Mouse (Mus musculus): ENCODE results near the gene 9930022D16Rik. TPM values are rescaled to one million over a fixed set of nuclear protein-coding genes. Genes with fewer than 3 reads are reported as not detected.

The 9930022D16Rik gene
- polyA plus RNA-seq, 1 experiment = not detected

GRCm38 (mm10) chr11:109410197-109410980 lies 3.3 kb upstream of the 9930022D16Rik start:
- DNase-seq (ENCODE audit: low read depth, low spot score) = no peak
- WGBS = 74% methylated on average over 15 of the region's 15 CpGs

GRCm38 (mm10) chr11:109414802-109415201 lies 1.1 kb downstream of the 9930022D16Rik start:
- DNase-seq (ENCODE audit: low read depth, low spot score) = no peak
- WGBS = 88% methylated on average over 5 of the region's 5 CpGs

- WGBS = 24% methylated on average over 8 of the region's 8 CpGs
- DNase-seq (ENCODE audit: low read depth, low spot score) = no peak
These were observed 3.1 kb downstream of the 9930022D16Rik start for GRCm38 (mm10) chr11:109416709-109417420.

DNA sequence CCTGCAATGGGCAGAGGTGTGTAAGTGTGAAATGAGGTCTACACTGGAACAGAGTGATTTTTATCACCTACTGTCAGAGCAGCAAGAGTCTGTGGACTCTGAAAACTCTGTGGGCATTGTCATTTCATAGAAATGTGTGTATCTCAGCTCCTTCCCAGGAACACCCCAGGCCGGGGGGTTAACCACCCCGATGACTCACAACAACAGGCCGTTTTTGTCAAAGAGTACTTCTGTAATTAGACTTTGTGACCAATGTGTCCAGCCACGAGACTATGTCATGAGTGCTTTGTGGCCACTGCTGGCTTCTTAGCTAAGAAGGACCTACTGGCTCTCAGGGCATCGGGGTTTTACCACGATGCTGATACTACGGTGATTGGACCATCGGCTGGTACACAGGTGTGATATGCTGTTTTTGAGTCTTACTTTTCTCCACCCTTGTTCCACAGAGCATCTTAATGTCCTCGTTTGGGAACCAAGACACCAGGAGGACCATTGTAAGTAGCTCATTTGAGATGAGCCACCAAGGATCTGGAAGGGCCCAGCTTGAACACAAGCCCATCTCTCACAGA lies 3.8 kb downstream of the 9930022D16Rik start:
- DNase-seq (ENCODE audit: low read depth, low spot score) = no peak
- WGBS = 64% methylated on average over 9 of the region's 9 CpGs

DNA sequence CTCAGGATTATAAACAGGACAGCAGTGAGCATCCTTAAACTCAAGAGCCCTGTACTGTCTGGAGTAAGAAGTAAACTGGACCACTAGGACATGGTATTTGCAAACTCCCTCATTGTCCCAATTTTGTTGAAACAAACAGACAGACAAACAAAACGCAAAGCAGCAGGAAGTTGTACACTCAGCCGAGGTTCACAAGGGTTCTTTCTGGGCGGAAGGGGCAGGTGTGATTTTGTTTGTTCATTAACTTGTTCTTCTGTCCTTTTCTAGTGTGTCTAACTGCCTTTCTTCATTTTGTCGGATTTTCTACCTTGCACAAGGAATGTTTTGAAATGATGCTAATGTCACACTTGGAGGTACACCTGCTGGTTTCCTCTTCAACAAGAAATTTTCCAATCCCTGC lies 5.7 kb downstream of the 9930022D16Rik start:
- WGBS = 20% methylated on average over 4 of the region's 4 CpGs
- DNase-seq (ENCODE audit: low read depth, low spot score) = no peak

DNA sequence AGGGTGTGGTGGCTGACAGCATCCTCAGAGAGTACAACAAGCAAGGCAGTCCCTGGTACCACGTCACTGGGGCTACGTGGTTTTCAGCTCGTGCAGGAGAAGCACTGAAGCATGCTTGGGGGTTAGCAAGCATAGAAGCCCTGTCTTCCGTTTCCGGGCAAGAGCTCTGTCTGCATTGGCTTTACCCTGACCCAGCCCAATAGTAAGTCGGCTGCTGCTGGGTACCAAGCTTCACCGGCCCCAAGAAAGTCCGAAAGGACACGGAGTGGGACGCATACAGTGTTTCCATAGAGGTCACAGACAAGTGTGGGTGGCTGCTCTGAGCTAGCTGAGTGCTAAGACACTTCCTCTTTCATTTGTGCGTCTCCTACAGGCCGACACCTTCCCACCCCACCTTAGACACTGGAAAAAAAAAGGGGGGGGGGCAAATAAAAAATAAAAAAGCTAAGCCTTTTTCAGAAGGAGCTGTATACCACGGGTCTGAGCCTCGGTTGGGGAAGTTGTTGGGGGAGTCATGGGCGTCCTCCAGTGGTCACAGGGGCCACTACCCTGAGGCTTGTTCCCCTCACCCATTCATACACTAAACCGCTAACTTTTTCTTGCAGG lies 6.3 kb downstream of the 9930022D16Rik start:
- WGBS = 38% methylated on average over 16 of the region's 16 CpGs
- no peak for DNase-seq (ENCODE audit: low read depth, low spot score)

GRCm38 (mm10) chr11:109420567-109420962 lies 6.8 kb downstream of the 9930022D16Rik start:
- DNase-seq (ENCODE audit: low read depth, low spot score) = no peak
- WGBS = 86% methylated on average over 14 of the region's 14 CpGs

GRCm38 (mm10) chr11:109421205-109421604 lies 7.5 kb downstream of the 9930022D16Rik start:
- DNase-seq (ENCODE audit: low read depth, low spot score) = no peak
- WGBS = 71% methylated on average over 5 of the region's 5 CpGs

GRCm38 (mm10) chr11:109422263-109422662 lies 8.5 kb downstream of the 9930022D16Rik start:
- 99% methylated on average over 4 of the region's 4 CpGs for WGBS
- no peak for DNase-seq (ENCODE audit: low read depth, low spot score)

DNA sequence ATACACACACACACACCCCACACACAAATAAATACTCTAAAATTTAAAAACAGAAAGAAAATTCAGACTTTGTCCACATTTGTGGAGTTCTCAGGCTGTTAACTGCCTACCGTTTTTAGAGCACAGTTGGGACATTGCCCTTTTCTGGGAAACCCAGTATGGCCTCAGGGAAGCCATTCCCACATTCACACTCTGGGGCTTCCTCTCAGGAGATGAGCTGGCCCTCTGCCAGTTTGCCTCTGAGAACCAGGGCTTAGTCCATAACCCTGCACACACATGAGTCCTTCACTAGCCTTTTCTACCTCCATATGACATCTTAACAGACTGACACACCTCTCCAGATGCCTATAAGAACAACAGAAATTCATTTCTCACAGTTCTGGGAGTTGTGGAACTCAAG lies 9.6 kb downstream of the 9930022D16Rik start:
- 31% methylated on average over 1 of the region's 1 CpGs for WGBS
- no peak for DNase-seq (ENCODE audit: low read depth, low spot score)

DNA sequence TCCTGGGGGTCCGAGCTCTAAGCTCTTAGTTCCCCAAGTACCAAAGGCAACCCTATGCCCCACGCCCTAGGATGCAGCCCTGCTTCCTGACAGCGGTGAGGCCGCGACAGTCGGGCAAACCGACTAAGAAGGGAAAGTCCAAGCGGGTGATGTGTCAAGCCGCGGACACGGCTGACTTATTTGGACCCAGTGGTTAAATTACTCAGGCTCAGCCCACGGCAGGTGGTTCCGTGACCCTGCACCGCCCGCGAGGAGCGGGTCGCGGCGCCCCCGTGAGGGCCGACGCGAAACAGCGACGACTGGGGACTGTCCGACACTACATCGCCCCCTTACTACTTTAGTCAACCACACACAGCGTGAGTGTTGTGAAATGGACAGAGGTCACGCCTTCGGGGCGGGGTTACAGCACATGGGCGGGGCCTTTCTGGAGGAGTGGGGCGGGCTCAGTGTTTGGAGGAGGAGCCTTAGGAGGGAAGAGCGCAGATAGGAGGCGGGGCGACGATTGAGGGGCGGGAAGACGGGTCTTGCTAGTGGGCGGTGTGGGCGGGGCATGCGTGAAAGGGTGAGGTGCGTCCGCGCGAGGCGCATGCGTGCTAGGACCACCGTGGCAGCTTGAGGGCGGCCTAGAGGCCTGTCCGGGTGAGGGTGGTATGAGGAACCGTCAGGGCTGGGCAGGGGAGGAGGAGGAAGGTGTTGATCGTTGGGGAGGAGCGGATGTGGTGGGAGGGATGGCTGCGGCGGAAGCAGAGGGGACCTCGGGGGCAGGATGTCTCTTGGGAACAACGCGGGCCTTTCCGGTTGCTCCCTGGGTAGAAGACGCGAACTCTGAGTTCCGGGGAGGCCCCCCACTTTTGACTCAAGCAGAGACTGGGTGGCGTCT lies 11.9 kb downstream of the 9930022D16Rik start, which contains the start of gene Amz2:
Gene Amz2, plus strand, starts transcription at position 555 of the 880 bp plus-strand sequence.
- peak; percentile 96 for DNase-seq (ENCODE audit: low read depth, low spot score)
- under 1% methylated on average over 65 of the region's 65 CpGs for WGBS

DNA sequence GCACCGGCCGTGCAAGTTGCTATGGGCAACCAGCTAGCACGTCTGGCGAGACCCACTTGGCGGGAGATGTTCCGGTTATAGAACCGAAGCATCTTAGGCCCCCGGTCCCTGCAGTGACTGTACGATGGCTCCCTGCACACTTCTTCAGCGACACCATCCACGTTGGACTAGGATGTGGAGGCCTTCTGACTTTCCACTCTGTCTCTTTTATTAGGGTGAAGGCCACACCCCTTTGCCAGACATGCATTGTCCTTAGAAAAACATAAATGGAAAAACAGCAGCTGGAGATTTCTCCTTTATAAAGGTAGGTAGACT lies 12.5 kb downstream of the 9930022D16Rik start:
- WGBS = under 1% methylated on average over 11 of the region's 11 CpGs
- no peak for DNase-seq (ENCODE audit: low read depth, low spot score)

DNA sequence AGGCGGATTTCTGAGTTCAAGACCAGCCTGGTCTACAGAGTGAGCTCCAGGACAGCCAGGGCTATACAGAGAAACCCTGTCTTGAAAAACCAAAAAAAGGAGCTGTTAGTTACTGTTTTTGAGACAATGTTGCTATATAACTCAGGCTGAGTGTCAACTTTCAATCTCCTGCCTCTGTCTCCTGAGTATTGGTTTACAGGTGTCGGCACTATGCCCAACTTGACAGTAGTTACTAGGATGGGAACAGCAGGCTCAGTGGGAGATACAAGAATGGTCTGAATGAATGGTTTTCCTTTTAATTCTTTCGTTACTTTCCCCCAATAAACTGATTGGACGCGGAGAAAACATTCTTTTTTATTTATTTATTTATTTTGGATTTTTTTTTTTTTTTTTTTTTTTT lies 13.6 kb downstream of the 9930022D16Rik start:
- DNase-seq (ENCODE audit: low read depth, low spot score) = no peak
- WGBS = 96% methylated on average over 5 of the region's 5 CpGs

- 85% methylated on average over 16 of the region's 16 CpGs for WGBS
- DNase-seq (ENCODE audit: low read depth, low spot score) = no peak
These were observed 20.6 kb downstream of the 9930022D16Rik start for GRCm38 (mm10) chr11:109434233-109434798.

DNA sequence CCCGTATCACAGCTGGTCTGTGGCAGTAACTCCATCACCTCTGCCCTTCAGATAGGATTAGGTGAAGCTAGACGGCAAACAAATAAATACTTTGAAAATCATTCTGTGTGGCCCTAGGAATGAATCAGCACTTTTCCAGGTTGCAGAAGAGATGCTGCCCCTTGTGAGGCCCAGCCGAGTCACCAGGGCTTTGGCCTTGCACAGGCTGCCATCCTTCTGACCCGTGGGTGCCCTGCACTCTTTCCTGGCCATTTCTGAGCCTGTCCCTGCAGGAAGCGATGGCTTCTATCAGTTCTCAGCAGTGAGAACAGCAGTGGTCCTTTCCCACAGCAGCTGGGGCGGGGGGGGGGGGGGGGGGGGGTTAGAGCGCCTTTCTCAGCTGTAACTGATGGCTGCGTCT lies 23.2 kb downstream of the 9930022D16Rik start:
- 80% methylated on average over 8 of the region's 8 CpGs for WGBS
- no peak for DNase-seq (ENCODE audit: low read depth, low spot score)

DNA sequence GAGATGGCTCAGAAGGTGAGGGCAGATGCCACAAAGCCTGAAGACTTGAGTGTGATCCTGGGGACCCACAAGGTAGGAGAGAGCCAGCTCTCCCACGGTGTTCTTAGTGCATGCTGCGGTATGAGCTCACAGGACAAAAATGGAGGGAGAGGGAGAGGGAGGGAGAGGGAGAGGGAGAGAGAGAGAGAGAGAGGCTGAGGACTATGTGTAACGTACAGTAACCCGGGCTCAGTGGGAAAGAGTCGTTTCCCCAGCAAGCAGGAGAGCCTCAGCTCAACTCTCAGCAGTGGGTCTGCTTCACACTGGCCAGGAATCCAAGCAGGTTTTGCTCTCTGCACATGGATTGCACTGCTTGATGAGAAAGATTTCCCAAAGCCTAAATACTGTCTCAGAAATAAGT lies 25.5 kb downstream of the 9930022D16Rik start:
- 21% methylated on average over 5 of the region's 5 CpGs for WGBS

GRCm38 (mm10) chr11:109439829-109440340 lies 26.2 kb downstream of the 9930022D16Rik start:
- under 1% methylated on average over 32 of the region's 32 CpGs for WGBS
- DNase-seq (ENCODE audit: low read depth, low spot score) = no peak

More for the DNA sequence above, 25.5 kb downstream of the 9930022D16Rik start:
- DNase-seq (ENCODE audit: low read depth, low spot score) = no peak

GRCm38 (mm10) chr11:109440641-109441040 lies 26.9 kb downstream of the 9930022D16Rik start:
- no peak for DNase-seq (ENCODE audit: low read depth, low spot score)
- 56% methylated on average over 4 of the region's 4 CpGs for WGBS

GRCm38 (mm10) chr11:109441119-109441518 lies 27.4 kb downstream of the 9930022D16Rik start:
- 62% methylated on average over 3 of the region's 3 CpGs for WGBS
- DNase-seq (ENCODE audit: low read depth, low spot score) = no peak

Data from large intestine, adult 2 months (tissue).